Mouse (Mus musculus): Measurements from ENCODE around the gene Gm11541.
"Not testable (repeated sequence)": the region's sequence is repeated elsewhere in the genome, so short reads cannot be mapped to it uniquely, and the experiment has no call there.

Gm11541 gene

DNA sequence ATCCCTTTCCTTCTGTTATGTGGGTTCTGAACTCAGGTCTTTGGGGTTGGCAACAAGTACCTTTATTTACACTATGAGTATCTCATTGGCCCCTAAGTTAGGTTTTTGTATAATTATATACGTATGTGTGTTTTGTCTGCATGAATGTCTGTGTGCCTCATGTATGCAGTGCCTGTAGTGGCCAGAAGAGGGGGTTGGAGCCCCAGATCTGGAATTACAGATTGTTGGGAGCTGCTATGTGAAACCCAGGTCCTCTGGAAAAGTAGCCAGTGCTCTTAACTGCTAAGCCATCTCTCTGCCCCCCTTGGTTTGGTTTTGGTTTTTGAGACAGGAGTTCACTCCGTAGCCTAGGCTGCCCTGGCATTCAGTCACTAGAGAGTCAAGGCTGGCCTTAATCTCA, 7.2 kb downstream of the Gm11541 start:
- no peak for DNase-seq (ENCODE audit: low read depth)

DNA sequence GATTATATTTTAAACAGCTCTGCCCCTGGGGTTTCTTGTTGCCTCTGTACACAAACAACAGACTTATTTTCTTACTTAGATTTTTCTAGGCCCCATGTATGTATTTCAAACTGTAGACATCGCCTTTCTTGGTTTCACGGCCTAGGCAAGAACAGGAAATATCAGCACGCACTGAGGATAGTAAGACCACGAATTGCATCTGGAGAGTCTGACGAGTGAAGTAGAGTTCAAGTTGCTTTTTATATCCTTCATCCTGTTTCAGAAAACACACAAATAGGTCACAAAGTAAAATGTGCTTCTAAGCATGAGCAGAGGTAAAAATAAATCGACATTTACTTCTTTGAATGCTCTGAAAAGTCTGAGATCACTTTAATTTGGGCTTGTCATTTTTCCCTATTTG, 8.8 kb downstream of the Gm11541 start:
- no peak for DNase-seq (ENCODE audit: low read depth)

DNA sequence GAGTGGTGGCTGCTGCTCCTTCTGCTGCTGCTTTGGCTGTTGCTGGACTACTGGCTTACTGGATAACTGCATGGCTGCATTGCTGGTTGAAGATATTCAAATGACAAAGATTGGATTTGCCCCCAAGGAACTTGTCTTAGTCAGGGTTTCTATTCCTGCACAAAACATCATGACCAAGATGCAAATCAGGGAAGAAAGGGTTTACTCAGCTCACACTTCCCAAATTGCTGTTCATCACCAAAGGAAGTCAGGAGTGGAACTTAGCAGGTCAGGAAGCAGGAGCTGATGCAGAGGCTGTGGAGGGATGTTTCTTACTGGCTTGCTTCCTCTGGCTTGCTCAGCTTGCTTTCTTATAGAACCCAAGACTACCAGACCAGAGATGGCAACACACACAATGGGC, 11.8 kb downstream of the Gm11541 start:
- not testable (repeated sequence) for DNase-seq (ENCODE audit: low read depth)

DNA sequence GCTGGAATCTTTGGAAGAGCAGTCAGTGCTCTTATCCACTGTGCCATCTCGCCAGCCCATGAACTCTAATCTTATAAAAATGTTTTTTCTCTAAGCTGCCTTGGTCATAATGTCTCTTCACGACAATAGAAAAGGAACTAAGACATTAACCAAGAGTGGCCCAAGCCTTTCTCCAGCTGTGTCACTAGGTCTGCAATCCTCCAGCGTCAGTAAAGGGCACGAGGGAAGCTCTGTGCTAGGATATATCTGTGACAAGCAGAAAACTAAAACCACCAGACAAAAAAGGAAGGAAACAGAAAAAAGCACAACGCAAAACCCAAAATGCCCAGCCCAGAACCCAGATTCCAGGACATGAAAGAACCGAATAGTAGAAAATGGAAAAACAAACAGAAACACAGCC, 17.1 kb downstream of the Gm11541 start:
- DNase-seq (ENCODE audit: low read depth) = no peak

DNA sequence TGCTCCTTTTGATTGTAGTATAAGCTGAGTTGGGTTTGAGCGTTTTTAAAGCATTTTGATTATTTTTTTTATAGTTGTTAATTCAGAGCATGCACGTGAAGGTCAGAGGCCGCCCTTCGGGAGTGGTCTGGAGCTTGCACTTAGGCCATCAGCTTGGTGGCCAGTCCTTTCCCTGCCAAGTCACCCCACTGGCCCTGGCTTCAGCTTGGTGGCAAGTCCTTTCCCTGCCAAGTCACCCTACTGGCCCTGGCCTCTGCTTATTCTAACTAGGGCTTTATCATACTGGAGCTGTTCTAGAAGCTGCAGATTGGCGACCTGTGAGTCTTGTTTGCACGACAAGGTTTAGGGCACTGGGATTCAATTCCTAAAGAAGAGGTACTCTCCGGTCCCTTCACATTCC, 21.9 kb downstream of the Gm11541 start:
- no peak for DNase-seq (ENCODE audit: low read depth)

DNA sequence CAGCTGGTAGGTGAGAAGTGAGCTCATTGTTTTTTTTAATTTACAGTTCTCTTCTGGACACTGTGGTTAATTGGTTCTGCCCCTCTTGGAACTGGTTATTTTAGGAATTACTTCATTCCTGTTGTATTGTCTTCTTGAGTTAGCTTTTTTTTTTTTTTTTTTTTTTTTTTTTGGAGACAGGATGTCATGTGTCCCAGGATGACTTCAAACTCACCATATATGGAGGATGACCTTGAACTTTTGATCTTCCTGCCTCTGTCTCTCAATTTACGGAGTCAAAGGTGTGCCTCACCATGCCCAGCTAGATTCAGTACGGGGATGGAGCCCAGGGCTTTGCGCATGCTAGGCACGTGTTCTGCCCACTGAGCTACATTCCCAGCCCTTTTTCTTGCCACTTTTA, 22.7 kb downstream of the Gm11541 start:
- DNase-seq (ENCODE audit: low read depth) = no peak

DNA sequence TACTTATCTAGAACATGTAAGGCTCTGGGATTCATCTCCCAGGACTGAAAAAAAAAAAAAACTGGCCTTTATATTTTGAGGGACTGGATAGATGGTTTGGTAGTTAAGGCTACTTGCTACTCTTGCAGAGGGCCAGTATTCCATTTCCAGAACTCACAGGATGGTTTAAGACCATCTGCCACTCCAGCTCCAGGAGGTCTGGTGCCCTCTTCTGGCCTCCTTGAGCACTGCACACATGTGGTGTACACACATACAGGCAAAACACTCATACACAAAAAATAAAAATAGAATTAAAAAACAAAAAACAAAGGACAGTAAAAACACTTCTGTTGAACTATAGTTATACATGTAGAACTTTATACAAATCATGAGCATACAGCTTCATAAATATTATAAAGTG, 23.7 kb downstream of the Gm11541 start:
- DNase-seq (ENCODE audit: low read depth) = no peak

DNA sequence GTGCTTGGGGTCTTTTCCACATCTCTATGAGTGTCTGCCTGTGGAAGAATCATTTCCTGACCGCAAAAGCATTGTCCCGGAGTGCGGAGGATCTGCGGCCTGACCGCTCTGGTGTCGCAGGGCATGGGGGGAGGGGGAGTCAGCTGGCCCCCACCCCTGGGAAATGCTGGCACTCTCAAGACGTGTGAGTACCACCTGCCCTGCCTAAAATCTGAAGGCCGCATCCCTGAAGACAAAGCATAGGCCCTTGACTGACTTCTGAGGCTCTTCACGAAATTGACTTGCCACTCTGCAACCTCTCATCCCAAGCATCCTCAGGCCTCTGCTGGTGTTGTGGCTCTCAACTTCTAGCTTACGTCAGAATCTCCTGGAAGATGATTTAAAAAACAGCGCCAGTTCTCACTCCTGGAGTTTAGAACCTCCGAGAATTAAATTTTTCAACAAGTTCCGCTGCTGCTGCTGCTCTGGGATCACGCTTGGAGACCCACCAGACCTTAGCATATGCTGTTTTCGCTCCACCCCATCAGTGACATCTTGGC, 26.6 kb downstream of the Gm11541 start:
- no peak for DNase-seq (ENCODE audit: low read depth)

DNA sequence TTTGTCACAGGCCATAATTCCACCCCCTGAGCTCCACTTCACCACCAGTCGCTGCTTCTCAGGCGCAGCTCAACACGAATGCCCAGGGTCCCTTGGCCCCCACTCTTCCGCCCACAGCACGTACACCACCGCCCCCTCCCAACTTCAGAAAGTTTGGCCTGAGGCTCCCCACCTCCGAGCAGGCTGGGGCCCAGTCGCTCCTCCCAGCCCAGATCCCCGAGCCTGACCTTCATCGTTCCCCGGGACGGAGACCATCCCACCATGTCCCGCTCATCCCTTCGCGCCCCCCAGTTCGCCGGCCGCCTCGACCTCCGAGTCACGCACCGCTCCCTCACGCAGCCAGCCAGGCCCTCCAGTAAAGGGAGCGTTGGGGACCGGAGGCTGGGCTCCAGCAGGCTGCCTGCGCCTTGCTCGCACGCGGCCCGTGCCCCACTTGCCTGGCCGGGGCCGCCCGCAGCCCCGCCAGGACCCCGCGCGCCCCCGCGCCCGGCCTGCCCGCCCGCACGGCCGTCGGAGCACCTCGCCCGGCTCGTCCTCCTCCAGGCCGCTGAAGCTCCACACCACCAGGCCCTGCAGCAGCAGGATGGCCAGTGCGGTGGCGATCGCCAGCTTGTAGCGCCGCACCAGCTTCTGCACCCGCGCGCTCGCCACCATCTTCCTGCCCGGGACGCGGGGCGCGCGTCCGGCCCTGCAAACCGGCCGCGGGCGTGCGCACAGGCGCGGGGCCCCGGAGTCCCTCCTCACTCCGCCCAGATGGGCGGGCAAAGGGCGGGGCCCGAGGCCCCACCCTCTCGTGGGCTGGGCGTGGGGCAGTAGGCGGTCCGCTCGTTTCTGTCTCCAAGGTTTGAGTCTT, 27.3 kb downstream of the Gm11541 start, which contains the start of gene Xylt2:
TSS of gene Xylt2 (minus strand) at position 762 of the 853 bp plus-strand sequence.
- DNase-seq (ENCODE audit: low read depth) = peak; percentile 82

DNA sequence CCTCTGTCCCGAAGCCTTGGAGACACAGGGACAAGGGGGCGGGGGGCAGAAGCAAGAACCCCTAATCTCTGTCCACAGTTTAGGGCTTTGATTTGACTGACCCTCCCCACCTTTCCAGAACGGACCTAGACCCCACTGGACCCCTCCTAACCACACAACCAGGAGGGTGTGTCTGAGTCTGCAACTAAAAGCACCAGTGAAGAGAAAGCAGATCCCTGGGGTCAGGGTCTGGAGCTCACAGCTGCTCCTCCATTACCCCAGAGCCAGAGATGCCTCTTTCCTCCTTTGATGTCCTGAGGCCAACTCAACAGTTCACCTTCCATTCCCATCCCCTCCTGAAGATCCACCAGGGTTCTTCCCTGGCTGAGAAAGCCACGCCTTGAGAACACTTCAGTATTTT, 28.0 kb downstream of the Gm11541 start:
- no peak for DNase-seq (ENCODE audit: low read depth)

DNA sequence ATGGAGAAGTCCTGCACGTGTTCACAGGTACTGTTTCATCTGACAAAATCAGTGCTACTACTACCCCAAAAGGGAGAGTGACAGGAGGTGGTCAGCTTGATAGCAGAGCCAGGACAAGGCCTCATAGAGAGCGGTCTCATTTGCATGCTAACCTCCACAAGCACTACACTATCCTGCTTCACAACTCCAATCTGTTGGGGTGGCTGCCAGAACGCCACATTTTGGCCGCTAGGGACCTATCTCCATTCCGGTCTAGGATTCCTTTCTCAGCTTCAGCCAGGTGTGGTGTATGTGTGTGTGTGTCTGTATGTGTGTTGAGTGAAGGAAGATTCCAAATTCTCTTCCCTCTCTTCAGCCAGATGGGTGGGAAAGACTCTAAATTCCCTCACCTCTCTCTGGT, 28.9 kb downstream of the Gm11541 start:
- no peak for DNase-seq (ENCODE audit: low read depth)

DNA sequence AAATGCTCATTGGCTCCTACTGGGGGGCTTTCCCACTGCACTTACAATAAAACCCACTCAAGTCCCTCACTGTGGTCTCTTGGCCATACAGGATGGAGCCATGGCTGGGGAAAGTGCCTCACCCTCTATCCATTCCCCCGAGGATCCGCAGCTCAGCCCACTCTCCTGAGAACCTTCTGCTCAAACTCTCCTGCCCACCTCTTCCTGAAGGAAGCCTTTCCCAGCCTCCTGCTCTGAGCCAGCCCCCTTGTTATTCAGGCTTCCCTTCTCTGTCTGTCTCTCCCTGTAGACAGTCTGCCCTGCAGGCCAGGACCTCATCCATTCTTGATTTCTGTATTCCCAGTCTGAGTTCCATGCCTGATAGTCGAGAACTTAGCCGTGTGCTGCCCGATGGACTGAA, 29.3 kb downstream of the Gm11541 start:
- DNase-seq (ENCODE audit: low read depth) = no peak

DNA sequence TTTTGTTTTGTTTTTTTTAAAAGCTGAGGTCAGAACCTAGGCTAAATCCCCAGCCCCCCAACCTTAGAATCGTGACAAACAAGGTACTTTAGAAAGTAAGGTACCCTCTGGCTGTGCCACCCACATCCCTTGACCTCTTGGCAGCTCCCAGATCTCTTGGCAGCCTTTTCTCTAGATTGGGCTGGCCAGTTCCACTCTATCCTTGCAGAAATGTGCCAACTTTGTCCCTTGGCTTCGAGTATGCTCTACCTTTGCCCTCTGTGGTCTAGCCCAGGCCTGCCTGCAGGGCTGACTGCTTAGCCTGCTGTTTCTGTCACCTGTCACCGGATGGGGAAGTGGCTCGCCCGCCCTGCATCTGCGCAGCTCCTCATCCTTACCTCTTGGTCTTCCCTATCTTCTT, 39.0 kb downstream of the Gm11541 start:
- DNase-seq (ENCODE audit: low read depth) = no peak

DNA sequence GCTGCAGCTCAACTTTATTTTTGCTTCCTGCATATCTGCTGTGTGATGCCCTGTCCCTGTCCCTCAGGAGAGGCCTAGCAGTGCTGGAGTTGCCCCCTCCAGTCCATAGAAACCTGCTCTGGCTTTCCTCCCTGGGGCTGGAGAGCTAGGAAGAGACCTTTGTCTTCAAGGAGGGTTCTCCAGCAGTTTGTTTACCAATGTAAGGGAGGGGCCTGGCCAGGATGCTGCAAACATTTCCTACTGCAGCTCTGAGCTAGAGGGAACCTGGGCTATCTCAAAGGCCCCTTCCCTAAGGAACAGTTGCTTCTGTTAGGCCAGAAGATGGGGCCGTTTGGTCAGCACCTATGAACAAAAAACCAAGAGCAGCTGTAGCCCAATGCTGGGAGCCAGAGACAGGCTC, 43.0 kb downstream of the Gm11541 start:
- DNase-seq (ENCODE audit: low read depth) = no peak

DNA sequence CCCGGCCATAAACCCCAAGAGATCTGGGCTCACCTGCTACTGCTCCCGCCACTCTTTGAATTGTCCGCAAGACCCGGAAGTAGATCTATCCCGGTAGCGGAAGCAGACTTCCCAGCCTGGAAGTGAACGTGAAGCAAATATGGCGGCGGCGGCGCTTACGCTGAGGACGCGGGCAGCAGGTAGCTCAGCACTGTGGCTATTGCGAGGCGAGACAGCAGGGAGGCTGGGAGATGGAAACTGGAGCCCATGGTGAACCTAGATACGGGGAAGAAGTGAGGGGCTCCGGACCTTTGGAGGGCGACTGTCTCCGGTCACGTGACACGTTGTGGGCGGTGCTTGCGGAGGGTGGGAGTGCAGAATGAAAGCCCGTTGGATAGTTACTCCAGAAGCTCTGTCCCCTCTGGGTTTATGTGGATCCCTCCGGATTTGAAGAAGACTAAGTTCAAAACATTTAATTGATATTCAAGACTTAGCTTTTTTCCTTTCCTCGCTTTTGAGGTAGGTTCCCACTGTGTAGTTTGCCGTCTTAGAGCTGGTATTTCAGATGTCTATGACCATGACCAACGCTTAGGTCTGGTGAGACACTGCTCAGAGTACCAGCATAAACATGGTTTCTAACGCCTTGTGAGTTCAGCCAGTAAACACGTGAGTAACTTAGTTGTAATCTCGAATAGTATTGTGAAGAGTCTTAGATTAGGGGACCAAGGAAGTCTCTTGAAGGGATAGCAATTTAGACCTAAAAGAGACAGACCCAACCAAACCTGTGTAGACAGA, 50.4 kb downstream of the Gm11541 start, which contains the start of the genes Mrpl27 and Eme1:
TSS of gene Mrpl27 (plus strand) at position 105 of the 774 bp plus-strand sequence.
TSS of gene Eme1 (minus strand) at position 302 of the 774 bp plus-strand sequence.
- DNase-seq (ENCODE audit: low read depth) = peak; percentile 69

DNA sequence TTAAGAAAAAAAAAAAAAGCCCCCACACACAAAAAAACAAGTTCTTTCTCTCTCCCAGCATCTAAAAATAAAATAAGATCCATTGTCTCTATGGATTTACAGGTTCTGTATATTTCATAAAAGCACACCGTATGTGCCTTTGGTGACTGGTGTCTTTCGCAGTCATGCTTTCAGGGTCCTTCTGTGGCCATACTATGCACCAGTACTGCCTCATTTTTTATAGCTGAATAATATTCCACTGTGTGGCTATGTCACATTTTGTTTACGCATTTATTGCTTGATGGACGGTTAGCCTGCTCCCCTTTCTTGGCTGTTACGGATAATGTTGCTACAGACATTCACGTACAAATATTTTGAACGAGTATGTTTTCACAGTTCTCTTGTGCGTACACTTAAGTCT, 51.3 kb downstream of the Gm11541 start:
- no peak for DNase-seq (ENCODE audit: low read depth)

DNA sequence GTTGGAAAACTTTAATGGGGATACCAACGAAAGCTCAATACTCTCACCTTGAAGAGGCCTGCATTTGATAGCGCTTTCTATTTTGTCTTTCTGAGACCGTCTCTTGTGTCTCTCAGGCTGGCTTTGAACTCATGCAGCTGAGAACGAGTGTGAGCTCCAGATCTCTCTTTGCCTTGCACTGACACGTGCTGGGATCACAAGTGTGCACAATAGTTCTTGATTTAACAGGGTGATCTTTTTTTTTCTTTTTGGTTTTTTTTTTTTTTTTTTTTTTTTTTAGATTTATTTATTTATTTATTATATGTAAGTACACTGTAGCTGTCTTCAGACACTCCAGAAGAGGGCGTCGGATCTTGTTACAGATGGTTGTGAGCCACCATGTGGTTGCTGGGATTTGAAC, 53.1 kb downstream of the Gm11541 start:
- DNase-seq (ENCODE audit: low read depth) = not testable (repeated sequence)

DNA sequence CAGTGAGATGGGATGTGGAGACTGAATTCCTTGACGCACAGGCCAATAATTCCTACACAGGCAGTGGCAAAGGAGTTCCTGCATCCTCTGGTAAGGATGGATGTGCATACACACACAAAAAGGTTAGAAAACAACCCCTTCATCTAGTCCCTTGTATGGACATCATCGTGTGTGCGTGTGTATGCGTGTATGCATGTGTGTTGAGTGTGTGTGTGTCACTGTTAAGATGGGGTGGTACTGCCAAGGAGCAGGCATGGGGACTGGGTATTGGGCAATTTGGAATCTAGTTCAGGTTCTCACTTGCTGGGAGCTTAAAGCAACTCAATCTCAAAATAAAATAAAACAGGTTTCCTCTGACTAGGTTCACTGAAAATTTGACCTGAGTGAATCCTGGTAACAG, 57.8 kb downstream of the Gm11541 start:
- DNase-seq (ENCODE audit: low read depth) = no peak
